Mouse (Mus musculus) liver, adult 2 months (tissue): Measurements from ENCODE around the gene Gtpbp3.

Experiments
- CTCF ChIP-seq: fragments of 200-500 bp; IDR thresholded peaks from 2 replicates; pipeline ENCODE4 v1.5.1; 2011; ENCODE audit warnings: low read depth, low read length, control low read depth
- POLR2A ChIP-seq: fragments of 200-500 bp; IDR thresholded peaks from 2 replicates; pipeline ENCODE4 v1.6.1; 2011; ENCODE audit warnings: low read length, control low read depth; ENCODE audit not compliant: insufficient read depth; ENCODE audit errors: extremely low read depth

GRCm38 (mm10) chr8:71462191-71462590 lies 25.7 kb upstream of the Gtpbp3 start:
- no peak for TF ChIP-seq CTCF
- no peak for TF ChIP-seq POLR2A
